Mouse (Mus musculus): Measurements from ENCODE around the gene Adam15.

Gene Adam15

GRCm38 (mm10) chr3:89349869-89350501 is at the start of gene Adam15:
Gene Adam15 (minus strand): TSS chr3:89349996.
- DNase-seq: peak; percentile 95

- no peak for DNase-seq
Observed at GRCm38 (mm10) chr3:89396654-89397005, 46.8 kb upstream of the Adam15 start.

GRCm38 (mm10) chr3:89395806-89396653 is 46.2 kb upstream of the Adam15 start:
- DNase-seq: peak; percentile 76

GRCm38 (mm10) chr3:89395419-89395805 is 45.6 kb upstream of the Adam15 start:
- peak; percentile 51 for DNase-seq

- peak; percentile 86 for DNase-seq
Observed at GRCm38 (mm10) chr3:89394894-89395256, 45.1 kb upstream of the Adam15 start.

- DNase-seq: peak; percentile 86
Observed at GRCm38 (mm10) chr3:89394006-89394893, 44.5 kb upstream of the Adam15 start, which contains the start of gene Zbtb7b. Gene Zbtb7b (minus strand): TSS chr3:89394776.

GRCm38 (mm10) chr3:89393605-89394004 is 43.8 kb upstream of the Adam15 start:
- peak; percentile 99 for DNase-seq

GRCm38 (mm10) chr3:89392871-89393311 is 43.1 kb upstream of the Adam15 start:
- DNase-seq: peak; percentile 56

GRCm38 (mm10) chr3:89391663-89392511 is 42.1 kb upstream of the Adam15 start:
- DNase-seq: peak; percentile 55

- DNase-seq: peak; percentile 53
Observed at GRCm38 (mm10) chr3:89390699-89391662, 41.2 kb upstream of the Adam15 start.

- DNase-seq: peak; percentile 45
Observed at GRCm38 (mm10) chr3:89390111-89390515, 40.3 kb upstream of the Adam15 start.

- DNase-seq: no peak
Observed at GRCm38 (mm10) chr3:89388901-89389740, 39.3 kb upstream of the Adam15 start.

- peak; percentile 56 for DNase-seq
Observed at GRCm38 (mm10) chr3:89388134-89388881, 38.5 kb upstream of the Adam15 start.

GRCm38 (mm10) chr3:89387632-89388031 is 37.8 kb upstream of the Adam15 start:
- no peak for DNase-seq

- DNase-seq: no peak
Observed at GRCm38 (mm10) chr3:89386438-89387420, 36.9 kb upstream of the Adam15 start.

- no peak for DNase-seq
Observed at GRCm38 (mm10) chr3:89385451-89385850, 35.7 kb upstream of the Adam15 start.

GRCm38 (mm10) chr3:89384331-89385076 is 34.7 kb upstream of the Adam15 start:
- no peak for DNase-seq

Data from cerebellum, adult 8-10 months (tissue).